Mouse (Mus musculus): ENCODE data around the gene Scaf4. TPM values are rescaled to one million over a fixed set of nuclear protein-coding genes. Genes with fewer than 3 reads are reported as not detected.

Scaf4 gene
- polyA plus RNA-seq, 1 experiment, result 14.1 TPM

- Histone ChIP-seq H3ac (ENCODE audit: control insufficient read depth, insufficient read length) (no peak overlapping the region), H3K27me3 (ENCODE audit: control insufficient read depth, insufficient read depth, insufficient read length) (no peaks in the 10 kb centered on the region), H3K4me2 (ENCODE audit: low read depth) (no peak overlapping the region), H3K36me3 (ENCODE audit: control insufficient read depth, insufficient read depth) (no peaks in the 10 kb centered on the region), H3K4me3 (no peak overlapping the region), H3K79me2 (ENCODE audit: control insufficient read depth, insufficient read depth) (no peaks in the 10 kb centered on the region)
- TF ChIP-seq CEBPB (IDR thresholded peaks at IDR 0.05; ENCODE audit: insufficient read depth, poor library complexity, severe bottlenecking), result no peak
- TF ChIP-seq REST (IDR thresholded peaks at IDR 0.05; ENCODE audit: insufficient read depth, insufficient read length), result no peak
- TF ChIP-seq USF1 (IDR thresholded peaks at IDR 0.05; ENCODE audit: low read depth), result no peak
- TF ChIP-seq MAX (IDR thresholded peaks at IDR 0.05; ENCODE audit: low read depth), result no peak
- no peak for TF ChIP-seq TCF12 (IDR thresholded peaks at IDR 0.05; ENCODE audit: insufficient read depth, poor library complexity, severe bottlenecking)
- TF ChIP-seq POLR2A (IDR thresholded peaks at IDR 0.05; ENCODE audit: insufficient read length, low read depth), result no peak
- TF ChIP-seq MYOG (IDR thresholded peaks at IDR 0.05; ENCODE audit: control insufficient read depth in 1 of 3, insufficient read depth in 1 of 3, insufficient read length in 2 of 3, low read depth in 2 of 3), result no peak
- no peak for TF ChIP-seq SRF (IDR thresholded peaks at IDR 0.05; ENCODE audit: control insufficient read depth, insufficient read length, low read depth)
- TF ChIP-seq TCF3 (IDR thresholded peaks at IDR 0.05; ENCODE audit: insufficient read length, low read depth), result no peak
- TF ChIP-seq POLR2AphosphoS2 (IDR thresholded peaks at IDR 0.05; ENCODE audit: insufficient read length, low read depth), result no peak
- no peak for TF ChIP-seq E2F4 (IDR thresholded peaks at IDR 0.05; ENCODE audit: insufficient read depth)
- TF ChIP-seq MYOD1 (IDR thresholded peaks at IDR 0.05; ENCODE audit: control insufficient read depth in 1 of 3, insufficient read length in 2 of 3, low read depth in 2 of 3), result no peak
Measured at GRCm38 (mm10) chr16:90213477-90214339, 70.6 kb downstream of the Scaf4 start.

- Histone ChIP-seq H3K4me2 (ENCODE audit: low read depth) (no peak overlapping the region), H3K27me3 (ENCODE audit: control insufficient read depth, insufficient read depth, insufficient read length) (no peaks in the 10 kb centered on the region), H3ac (ENCODE audit: control insufficient read depth, insufficient read length) (no peak overlapping the region), H3K79me2 (ENCODE audit: control insufficient read depth, insufficient read depth) (no peaks in the 10 kb centered on the region), H3K4me3 (no peak overlapping the region), H3K36me3 (ENCODE audit: control insufficient read depth, insufficient read depth) (no peaks in the 10 kb centered on the region)
- TF ChIP-seq POLR2A (IDR thresholded peaks at IDR 0.05; ENCODE audit: insufficient read length, low read depth), result no peak
- TF ChIP-seq POLR2AphosphoS2 (IDR thresholded peaks at IDR 0.05; ENCODE audit: insufficient read length, low read depth), result no peak
- TF ChIP-seq CEBPB (IDR thresholded peaks at IDR 0.05; ENCODE audit: insufficient read depth, poor library complexity, severe bottlenecking), result no peak
- TF ChIP-seq TCF3 (IDR thresholded peaks at IDR 0.05; ENCODE audit: insufficient read length, low read depth), result no peak
- TF ChIP-seq MYOD1 (IDR thresholded peaks at IDR 0.05; ENCODE audit: control insufficient read depth in 1 of 3, insufficient read length in 2 of 3, low read depth in 2 of 3), result no peak
- TF ChIP-seq E2F4 (IDR thresholded peaks at IDR 0.05; ENCODE audit: insufficient read depth), result no peak
- no peak for TF ChIP-seq REST (IDR thresholded peaks at IDR 0.05; ENCODE audit: insufficient read depth, insufficient read length)
- no peak for TF ChIP-seq MAX (IDR thresholded peaks at IDR 0.05; ENCODE audit: low read depth)
- TF ChIP-seq SRF (IDR thresholded peaks at IDR 0.05; ENCODE audit: control insufficient read depth, insufficient read length, low read depth), result no peak
- TF ChIP-seq MYOG (IDR thresholded peaks at IDR 0.05; ENCODE audit: control insufficient read depth in 1 of 3, insufficient read depth in 1 of 3, insufficient read length in 2 of 3, low read depth in 2 of 3), result no peak
- TF ChIP-seq USF1 (IDR thresholded peaks at IDR 0.05; ENCODE audit: low read depth), result no peak
Measured at GRCm38 (mm10) chr16:90211767-90212166, 72.5 kb downstream of the Scaf4 start.

- Histone ChIP-seq H3K36me3 (ENCODE audit: control insufficient read depth, insufficient read depth) (no peaks in the 10 kb centered on the region), H3K79me2 (ENCODE audit: control insufficient read depth, insufficient read depth) (no peaks in the 10 kb centered on the region), H3K4me3 (no peak overlapping the region), H3K4me2 (ENCODE audit: low read depth) (no peak overlapping the region), H3ac (ENCODE audit: control insufficient read depth, insufficient read length) (no peak overlapping the region), H3K27me3 (ENCODE audit: control insufficient read depth, insufficient read depth, insufficient read length) (no peaks in the 10 kb centered on the region)
- TF ChIP-seq POLR2A (IDR thresholded peaks at IDR 0.05; ENCODE audit: insufficient read length, low read depth) (no peak), POLR2AphosphoS2 (IDR thresholded peaks at IDR 0.05; ENCODE audit: insufficient read length, low read depth) (no peak), MYOD1 (IDR thresholded peaks at IDR 0.05; ENCODE audit: control insufficient read depth in 1 of 3, insufficient read length in 2 of 3, low read depth in 2 of 3) (no peak), CEBPB (IDR thresholded peaks at IDR 0.05; ENCODE audit: insufficient read depth, poor library complexity, severe bottlenecking) (no peak), MYOG (IDR thresholded peaks at IDR 0.05; ENCODE audit: control insufficient read depth in 1 of 3, insufficient read depth in 1 of 3, insufficient read length in 2 of 3, low read depth in 2 of 3) (no peak), SRF (IDR thresholded peaks at IDR 0.05; ENCODE audit: control insufficient read depth, insufficient read length, low read depth) (no peak), MAX (IDR thresholded peaks at IDR 0.05; ENCODE audit: low read depth) (no peak), TCF3 (IDR thresholded peaks at IDR 0.05; ENCODE audit: insufficient read length, low read depth) (no peak), REST (IDR thresholded peaks at IDR 0.05; ENCODE audit: insufficient read depth, insufficient read length) (no peak), E2F4 (IDR thresholded peaks at IDR 0.05; ENCODE audit: insufficient read depth) (no peak), USF1 (IDR thresholded peaks at IDR 0.05; ENCODE audit: low read depth) (no peak), TCF12 (IDR thresholded peaks at IDR 0.05; ENCODE audit: insufficient read depth, poor library complexity, severe bottlenecking) (no peak)
Measured at GRCm38 (mm10) chr16:90210717-90211116, 73.6 kb downstream of the Scaf4 start.

- Histone ChIP-seq H3ac (ENCODE audit: control insufficient read depth, insufficient read length) (no peak overlapping the region), H3K4me3 (no peak overlapping the region), H3K27me3 (ENCODE audit: control insufficient read depth, insufficient read depth, insufficient read length) (no peaks in the 10 kb centered on the region), H3K79me2 (ENCODE audit: control insufficient read depth, insufficient read depth) (no peaks in the 10 kb centered on the region), H3K4me2 (ENCODE audit: low read depth) (no peak overlapping the region), H3K36me3 (ENCODE audit: control insufficient read depth, insufficient read depth) (no peaks in the 10 kb centered on the region)
- no peak for TF ChIP-seq E2F4 (IDR thresholded peaks at IDR 0.05; ENCODE audit: insufficient read depth)
- TF ChIP-seq TCF12 (IDR thresholded peaks at IDR 0.05; ENCODE audit: insufficient read depth, poor library complexity, severe bottlenecking), result no peak
- no peak for TF ChIP-seq TCF3 (IDR thresholded peaks at IDR 0.05; ENCODE audit: insufficient read length, low read depth)
- TF ChIP-seq REST (IDR thresholded peaks at IDR 0.05; ENCODE audit: insufficient read depth, insufficient read length), result no peak
Measured at GRCm38 (mm10) chr16:90208996-90209395, 75.3 kb downstream of the Scaf4 start.

Measured in myocyte (in vitro differentiated cells).